Mouse (Mus musculus): Measurements from ENCODE around the gene Mc1r.

DNA sequence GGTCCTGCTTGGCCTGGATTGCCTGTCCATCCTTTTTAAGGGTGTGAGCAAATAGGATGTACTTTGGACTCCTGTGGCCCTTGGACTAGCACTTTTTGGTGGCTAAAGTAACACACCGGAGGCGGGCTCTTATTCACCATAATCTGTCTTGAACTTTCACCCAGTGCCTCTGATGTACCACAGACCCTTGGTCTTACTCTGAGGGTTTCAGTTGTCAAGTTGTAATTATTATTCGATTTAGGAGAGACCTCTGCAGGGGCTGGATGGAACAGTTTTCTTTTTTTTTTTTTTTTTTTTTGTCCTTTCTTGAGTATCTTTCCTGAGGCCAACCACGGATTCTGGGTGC, 36.6 kb downstream of the Mc1r start:
- no peak for TF ChIP-seq POLR2A (IDR thresholded peaks at IDR 0.05; ENCODE audit: borderline replicate concordance, extremely low read depth, low read depth, low read length)
- TF ChIP-seq CTCF (IDR thresholded peaks at IDR 0.05; ENCODE audit: insufficient read depth, low read length), result no peak
